Mouse (Mus musculus) thymus, postnatal 0 days (tissue): Measurements from ENCODE around the gene Ppp1r16b. TPM values are rescaled to one million over a fixed set of nuclear protein-coding genes. Genes with fewer than 3 reads are reported as not detected.
A peak's percentile ranks its signal among the peaks of the same experiment; 100 is the strongest.

Experiments
- DNase-seq: peaks from one replicate; pipeline ENCODE4 v3.0.0-alpha.2; 2015; ENCODE audit warnings: low spot score
- polyA plus RNA-seq: library from polyadenylated mRNA; unstranded; fragments of >200 nt; fragmentation: Nextera tagmentation; extraction: Ambion mirVana; gene quantifications from 2 replicates; pipeline ENCODE4 v1.2.1, GENCODE M21; 2015

The Ppp1r16b gene
- polyA plus RNA-seq, 1 experiment from 2014 or later: 58.3 TPM

DNA sequence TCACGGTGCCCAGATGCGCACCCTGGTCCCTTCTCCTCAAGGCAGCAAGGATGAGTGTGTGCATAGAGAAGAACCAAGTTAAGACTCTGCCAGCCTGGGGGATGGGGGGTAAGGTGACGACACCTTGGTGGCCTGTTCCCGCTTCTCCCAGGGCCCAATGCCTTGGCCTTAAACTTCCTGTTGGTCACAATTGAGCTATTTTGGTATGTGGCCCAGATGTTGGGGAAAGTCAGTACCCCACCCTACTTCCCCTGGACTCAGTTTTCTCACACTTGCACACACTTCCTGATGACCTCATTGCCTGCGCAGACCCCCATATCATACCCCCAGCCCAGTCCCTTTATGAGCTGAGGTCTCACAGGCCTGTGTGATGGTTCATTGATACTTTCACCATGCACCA lies 23.9 kb downstream of the Ppp1r16b start:
- no peak for DNase-seq

DNA sequence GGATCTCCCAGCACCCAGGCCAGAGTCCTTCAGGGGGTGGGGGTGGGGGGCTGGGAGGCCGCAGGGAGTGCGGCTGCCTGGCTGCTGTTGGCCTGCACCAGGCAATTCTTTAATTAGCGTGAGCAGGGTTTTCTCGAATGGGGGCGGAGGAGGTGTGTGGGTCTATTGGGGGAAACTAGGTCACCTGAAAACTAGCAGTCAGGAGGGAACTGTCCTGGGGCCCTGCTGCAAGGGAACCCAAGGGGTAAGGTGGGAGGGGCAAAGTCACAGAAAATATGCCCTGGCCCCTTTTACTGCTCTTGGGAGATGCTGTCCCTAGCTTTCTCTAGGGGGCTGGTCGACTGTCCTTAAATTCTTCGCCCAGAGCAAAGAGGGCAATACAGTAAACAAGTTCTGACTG lies 24.4 kb downstream of the Ppp1r16b start:
- DNase-seq: peak; percentile 71

DNA sequence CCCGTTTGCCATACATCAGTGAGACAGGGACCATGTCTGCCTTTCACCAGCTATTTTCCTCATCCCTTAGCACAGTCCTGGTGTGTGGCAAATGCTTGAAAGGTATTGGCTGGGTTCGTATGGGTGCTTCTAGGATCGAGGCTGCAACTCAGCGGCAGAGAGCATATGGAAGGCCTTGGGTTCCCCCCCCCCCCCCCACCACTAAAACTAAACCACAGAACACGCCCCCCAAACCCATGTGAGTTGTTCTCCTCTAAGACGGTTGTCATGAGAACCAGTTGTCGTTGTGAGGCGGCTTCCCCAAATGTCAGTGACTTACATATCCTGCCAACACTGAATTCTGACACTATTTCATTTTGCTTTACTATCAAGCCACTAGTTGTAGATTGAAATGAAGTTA lies 24.9 kb downstream of the Ppp1r16b start:
- peak; percentile 90 for DNase-seq

DNA sequence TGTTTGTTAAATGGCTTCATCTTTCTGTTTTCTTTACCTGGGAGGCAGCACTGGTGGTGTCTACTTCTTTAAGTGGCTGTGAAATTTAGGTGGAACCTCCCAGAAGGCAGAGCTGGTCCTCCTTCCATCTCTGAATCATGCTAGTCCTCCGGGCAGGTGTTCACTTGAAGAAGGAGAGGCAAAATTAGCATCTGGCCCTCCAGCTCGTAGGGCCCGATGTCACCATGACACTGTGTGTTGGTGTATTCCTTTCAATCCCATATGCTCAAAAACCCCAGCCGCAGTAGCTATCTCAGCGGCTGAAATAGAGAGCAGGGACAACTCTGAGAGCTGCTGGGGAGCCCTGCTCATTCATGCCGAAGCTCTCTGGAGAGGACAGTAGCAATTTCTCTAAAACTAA lies 27.0 kb downstream of the Ppp1r16b start:
- DNase-seq: no peak

DNA sequence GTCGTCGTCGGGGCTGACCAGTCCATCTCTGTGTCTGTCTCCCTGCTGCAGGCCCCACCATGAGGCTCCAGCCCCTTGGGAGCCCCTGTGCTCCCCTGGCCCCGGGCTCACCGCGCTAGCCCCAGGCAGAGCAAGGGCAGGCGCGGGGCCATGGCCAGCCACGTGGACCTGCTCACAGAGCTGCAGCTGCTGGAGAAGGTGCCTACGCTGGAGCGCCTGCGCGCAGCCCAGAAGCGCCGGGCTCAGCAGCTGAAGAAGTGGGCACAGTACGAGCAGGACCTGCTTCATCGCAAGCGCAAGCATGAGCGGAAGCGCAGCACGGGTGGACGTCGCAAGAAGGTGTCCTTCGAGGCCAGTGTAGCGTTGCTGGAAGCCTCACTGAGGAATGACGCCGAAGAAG lies 30.6 kb downstream of the Ppp1r16b start:
- no peak for DNase-seq

DNA sequence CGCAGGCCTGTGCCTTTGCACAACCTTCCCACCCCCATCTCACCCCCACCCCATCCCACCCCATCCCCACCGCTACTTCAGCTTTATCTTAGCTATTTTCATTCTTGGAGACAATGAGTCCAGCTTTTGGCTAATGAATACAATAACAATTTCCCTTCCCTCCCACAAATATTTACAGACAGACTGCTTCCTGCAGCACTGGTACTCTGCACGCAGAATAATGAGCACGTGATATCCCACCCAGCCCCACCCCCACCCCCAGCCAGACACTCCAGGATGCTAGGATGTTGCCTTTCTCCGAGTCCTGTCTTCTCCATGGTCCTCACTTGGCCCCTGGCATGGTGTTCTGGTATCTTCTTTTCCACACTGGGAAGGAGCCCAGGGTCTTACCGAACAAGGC lies 31.3 kb downstream of the Ppp1r16b start:
- no peak for DNase-seq

DNA sequence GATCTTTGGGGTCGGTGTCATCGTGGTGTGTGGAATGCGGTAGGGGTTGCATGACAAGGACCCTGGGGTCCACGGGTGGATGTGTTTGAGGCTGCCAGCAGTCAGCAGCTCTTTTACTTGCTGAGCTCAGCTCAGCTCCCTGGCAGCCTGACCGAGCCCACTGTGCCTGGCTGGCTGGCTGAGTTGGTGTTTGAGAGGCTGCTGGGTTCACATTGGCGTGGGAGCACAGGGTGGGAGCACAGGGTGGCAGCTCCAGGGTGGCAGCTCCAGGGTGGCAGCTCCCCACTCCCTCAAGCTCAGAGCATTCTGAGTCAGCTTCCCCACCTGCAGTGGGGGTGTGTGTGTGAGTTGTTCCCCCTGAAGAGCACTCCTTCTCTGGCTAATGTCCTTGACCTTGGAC lies 34.7 kb downstream of the Ppp1r16b start:
- no peak for DNase-seq

DNA sequence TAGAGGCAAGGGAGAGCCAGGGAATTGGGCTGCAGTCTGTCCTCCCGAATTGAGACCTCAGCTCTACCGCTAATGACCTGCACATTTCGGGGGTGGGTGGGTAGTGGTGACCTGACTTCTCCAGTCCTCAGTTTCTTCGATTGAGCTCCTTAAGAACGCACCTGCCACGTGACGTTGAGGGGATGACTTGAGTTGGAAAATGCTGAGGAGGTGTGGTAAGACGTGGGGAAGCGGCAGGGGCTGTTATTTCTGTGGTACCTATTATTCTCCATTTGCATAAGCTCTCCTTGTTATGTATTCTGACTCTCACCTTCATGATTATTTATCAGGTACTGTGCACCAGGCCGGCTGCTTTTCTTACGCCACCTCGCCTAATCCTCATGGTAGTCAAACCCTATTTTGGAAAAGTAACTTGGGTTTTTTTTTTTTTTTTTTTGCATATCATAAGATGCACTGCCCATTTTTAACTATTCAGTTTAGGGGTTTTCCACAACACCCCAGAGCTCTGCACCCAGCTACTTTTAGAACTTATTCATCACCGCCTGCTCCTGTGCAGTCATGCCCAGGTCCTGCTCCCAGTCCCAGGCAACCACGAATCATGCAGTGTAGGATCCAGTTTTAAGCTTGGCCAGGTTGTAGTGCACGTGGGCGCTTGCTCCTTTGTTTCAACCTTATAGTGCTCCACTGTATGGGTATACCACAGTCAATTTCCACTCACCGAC lies 35.5 kb downstream of the Ppp1r16b start:
- DNase-seq: no peak

DNA sequence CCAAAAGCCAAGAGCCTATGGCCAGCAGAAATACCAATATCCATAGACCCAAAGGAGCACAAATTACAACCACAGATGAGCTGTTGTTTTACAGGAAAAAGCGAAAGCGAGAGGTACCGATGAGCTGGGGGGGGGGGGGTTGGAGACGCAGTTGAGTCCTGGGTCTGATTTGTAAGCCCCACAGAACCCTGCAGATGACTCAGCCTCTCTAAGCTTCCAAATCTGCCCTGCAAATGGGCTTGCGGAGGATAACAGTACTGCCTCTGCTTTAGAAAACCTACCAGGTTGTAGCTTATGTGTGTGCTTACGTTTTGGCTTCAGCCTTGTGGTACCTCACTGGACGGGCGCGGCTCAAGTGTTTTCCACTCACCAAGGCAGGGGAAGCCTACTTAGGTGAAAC lies 36.3 kb downstream of the Ppp1r16b start:
- no peak for DNase-seq

DNA sequence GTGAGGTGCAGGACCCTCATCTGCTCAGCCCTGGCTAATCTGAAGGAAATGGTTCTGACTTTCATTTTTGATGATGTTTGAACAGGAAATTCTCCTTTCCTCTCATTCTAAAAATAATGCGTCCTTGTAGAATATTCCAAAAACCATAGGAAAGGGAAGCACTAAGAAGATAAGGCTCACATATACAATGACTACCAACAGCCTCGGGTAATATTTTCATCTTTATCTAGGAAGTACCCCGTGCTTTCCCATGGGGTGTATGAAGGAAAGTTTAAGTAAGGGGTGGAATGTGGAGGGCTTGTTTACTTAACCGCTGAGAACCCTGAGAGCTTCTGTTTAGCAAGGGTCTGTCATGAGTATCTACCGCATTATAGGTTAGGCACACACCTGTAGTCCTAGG lies 37.0 kb downstream of the Ppp1r16b start:
- DNase-seq: no peak

DNA sequence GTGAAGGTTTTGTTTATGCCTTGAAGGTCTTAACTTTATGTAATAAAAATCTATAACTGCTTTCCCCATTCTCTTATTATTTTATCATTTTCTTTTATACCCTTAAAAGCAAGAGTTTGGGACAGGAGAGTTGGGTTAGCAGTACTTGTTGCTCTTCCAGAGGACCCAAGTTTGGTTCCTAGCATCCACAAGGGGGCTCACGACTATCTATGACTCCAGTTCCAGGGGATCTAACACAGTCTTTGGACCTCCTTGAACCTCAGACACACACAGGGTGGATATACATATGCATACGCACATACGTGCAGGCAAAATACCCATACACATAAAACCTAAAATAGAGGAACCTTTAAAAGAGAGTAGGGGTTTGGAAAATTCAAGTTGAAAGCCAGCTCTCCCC lies 39.5 kb downstream of the Ppp1r16b start:
- peak; percentile 39 for DNase-seq

DNA sequence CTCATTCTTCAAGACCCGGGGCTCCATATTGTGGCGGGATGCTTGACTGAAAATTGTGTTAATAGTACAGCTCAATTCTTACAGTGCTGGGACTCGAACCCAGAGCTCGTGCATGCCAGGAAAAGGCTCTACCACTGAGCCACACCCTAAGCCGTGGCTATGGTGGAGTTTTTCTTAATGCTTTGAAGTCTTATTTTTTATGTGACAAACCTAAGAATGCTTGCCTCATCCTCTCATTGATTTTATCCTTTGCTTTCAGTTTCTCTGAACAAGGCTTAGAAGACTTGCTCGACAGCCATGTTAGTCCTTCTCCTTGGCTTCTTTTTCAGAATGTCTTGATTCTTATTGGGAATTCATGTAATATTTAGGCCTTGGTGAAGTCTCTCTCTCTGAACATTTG lies 40.3 kb downstream of the Ppp1r16b start:
- DNase-seq: no peak

DNA sequence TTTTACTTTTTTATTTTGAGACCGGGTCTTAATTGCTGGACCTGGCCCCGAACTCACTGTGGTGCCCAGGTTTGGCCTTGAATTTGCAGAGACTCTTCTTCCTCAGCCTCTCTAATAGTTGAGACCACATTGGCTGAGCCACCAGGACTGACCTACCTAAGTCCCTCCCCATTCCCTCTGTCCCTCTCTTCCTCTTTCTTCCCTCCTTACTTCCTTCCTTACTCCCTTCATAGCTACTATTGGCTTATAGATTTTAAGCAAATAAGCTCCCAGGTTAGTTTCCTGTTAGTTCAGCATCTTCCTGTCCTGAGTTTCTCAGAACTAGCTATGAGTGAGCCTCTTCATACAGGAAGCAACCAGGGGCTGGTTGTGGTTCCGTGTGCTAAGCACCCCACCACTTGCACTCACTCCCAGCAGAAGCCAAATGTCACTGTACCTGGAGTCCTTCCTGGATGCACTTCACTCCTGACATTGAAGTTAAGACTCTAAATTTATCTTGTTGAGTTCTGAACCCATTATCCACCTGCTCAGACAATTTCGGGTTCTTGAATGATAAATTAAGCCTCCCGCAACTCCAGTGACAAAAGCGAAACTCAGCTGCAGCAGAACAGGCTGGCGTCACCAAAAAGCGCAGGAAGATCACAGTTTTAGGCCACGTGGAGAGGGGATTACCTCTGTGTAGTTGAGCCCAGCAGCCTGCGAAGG lies 41.7 kb downstream of the Ppp1r16b start:
- DNase-seq: peak; percentile 63

DNA sequence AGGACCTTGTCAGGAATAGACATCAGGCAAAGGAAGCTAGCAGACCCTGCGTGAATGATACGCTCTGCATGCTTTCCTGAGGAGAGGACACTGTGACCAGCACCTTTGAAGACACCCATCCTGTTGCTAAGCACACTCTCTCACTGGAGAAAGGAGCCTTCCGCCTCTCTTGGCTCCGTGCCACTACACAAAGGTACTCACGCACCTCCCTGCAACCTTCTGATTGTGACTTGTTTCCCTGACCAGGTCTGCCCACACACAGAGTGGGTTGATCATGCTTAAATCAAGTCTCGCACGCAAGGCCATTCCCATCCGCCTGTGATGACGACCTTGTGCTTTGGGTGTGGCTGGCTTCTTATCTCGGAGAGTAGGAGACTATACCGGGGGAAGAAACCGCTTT lies 42.9 kb downstream of the Ppp1r16b start:
- no peak for DNase-seq

DNA sequence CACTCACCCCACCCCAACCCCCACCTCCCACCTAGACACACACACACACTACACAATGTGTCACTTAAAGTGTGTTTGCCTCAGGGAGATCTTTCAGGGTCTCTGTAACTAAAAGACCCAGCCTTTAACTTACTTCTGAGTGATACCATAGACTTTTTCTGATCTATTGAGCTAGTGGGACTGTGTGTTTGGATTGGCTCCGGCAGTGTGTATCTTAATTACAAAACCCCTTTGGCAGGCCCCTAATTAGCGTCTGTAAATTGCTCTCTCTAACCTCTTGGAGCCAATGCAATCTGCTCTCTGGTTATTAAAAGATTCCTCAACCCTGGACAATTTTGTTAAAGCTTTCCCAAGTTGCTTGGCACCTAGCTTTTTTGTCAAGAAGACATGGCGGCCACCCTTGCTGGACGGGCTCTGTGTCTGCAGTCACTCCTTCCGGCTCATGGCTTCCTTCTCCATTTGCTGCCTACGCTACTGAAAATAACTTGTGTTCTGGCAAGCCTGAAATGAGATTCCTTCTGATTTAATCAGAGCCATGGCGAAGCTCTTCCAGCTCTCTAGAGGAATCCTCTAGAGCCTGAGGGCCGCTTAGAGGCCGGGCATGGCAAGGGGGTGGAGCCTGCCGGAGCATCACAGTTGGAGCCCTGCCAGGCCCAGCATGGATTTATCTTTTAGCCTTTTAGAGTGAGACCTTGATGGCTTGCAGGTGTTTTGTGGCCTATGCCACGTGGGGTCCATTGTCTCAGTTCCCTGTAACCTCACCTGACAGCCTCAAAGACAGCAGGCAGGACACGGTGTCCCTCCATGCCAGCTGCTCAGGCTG lies 46.9 kb downstream of the Ppp1r16b start:
- DNase-seq: peak; percentile 36

DNA sequence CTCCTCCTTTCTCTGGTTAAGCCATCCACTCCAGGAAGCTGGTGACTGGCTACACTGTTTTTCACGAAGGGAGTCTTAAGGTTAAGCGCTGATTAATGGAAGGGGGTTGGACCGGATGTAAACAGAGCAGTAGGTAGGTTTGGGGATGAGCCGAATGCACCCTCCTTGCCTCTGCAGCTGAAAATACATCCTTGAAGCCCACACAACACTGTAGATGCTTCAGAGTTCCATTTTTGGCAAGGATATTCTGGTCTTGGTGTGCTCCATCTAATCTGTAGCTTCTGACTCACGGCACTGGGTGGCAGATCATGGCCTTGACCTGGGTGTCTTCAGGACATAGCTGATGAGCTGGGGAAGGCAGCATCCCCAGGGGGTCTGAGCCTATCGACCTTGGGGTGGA lies 49.6 kb downstream of the Ppp1r16b start:
- DNase-seq: no peak

DNA sequence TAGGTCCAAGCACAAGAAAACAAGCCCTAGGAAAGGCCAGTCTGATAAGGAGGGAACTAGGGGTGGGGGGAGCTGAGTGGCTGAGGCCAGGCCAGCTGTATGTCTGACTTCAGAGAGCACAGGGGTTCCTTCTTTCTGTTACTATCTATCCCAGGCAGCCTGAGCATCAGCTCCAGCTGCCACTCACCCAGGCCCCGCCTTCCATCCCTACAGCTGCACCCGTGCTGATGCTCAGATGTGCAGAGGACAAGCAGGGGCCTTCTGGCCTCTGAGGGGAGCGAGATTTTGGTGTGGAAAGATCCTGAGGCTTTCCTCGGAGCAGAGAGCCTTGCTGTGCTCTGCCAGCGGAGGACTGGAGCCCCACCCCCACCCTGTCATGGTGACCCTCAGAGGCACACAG lies 50.9 kb downstream of the Ppp1r16b start:
- peak; percentile 73 for DNase-seq

DNA sequence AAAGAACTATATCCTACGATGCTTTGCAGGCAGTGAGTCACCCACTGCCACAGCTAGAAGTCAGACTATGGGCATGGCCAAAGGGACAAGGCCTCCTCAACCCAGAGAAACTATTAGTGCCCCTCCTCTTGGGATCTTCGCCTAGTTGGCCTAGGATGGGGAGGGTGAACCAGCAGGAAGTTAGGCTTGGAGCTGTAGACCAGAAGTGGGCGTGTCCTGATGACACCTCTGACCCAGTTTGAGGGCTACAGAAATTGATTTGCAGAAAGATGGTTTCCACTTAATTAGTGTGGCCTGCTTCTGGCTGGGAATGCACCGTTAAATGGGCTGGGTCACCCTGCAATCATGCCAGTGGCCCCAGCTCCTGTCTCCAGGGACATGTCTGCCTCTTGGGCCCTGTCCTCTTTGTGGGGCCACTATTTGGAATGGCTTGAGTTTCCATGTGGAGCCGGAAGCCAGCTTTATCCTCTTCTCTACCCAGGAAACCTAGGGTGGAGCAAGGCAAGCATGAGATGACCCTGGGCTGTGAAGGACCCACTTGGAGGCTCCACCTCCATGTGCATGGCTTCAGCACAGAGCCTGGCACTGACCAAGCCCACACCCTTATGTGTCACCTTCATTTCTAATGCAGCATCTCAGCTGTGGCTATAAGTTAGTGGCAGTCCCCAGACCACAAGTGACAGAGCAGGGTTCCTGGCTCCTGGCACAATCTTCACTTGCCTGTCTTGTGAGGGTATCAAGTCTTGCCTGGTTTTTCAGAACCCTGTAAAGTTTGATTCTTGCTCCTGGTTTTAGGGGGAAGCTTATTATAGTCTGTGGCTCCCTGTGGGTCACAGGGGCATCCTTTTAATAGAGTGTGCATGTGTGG lies 52.6 kb downstream of the Ppp1r16b start:
- peak; percentile 36 for DNase-seq

DNA sequence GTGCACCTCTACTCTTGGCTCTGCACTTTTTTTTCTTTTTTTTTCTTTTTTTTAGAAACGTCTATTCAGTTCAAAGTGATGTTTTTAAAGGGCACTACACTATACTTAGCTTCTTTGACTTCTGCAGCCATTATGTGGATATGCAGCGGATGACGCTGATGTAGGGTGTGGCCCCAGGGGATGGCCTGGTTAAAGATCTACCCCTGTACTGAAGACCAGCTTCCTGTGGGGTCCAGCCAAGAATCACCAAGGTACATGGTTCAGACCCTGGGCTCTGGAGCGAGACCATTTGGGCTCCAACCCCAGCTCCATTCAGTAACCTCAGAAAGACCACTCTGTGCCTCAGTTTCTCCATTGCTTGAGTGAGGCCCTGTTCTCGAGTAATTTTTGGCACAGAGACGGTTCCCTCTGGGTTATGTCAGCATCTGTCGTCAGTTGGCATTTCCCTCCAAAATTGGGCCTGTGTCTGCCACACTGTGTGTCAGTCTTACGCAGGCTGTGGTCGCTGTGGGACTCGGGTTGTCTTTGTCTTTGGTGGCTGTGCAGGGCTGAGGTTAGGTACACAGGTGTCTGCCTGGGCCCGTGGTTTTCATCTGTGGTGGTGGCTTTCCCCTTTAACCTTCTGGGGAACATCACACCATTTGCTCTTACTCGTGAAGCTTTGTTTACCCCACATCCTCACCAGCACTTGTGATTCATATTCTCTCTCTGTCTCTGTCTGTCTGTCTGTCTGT lies 53.8 kb downstream of the Ppp1r16b start:
- peak; percentile 96 for DNase-seq

DNA sequence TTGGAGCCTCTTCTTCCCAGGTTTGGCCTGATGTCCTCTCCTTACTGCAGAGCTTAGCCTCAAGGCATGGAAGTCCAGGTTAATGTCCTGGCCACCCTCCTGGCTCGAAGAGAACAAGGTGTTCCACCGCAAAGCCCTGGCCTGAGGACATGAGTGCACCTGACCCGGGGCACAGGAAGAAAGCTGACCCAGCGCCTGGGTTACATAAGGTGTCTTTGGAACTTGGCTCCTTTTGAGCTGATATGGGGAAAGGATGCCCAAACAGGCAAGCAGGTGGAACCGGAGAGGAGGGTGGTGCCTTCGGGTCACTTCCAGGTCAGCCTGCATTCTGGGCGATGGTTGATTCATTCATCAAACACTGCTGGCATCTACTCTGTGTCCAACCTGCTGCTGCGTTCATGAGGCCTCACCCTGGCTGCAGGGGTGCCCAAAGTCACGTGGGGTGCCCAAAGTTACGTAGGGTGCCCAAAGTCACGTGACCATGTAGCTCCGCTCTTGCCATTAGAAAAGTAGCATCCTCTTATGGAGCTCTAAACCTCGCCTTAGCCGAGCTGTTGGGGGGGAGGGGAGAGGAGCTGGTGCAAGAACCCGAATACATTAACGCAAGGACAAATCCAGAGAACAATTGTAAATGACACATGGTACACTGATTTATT lies 55.6 kb downstream of the Ppp1r16b start:
- DNase-seq: no peak
